8 mouse cellular contexts compared by ENCODE assay signal in the genomic region with DNA sequence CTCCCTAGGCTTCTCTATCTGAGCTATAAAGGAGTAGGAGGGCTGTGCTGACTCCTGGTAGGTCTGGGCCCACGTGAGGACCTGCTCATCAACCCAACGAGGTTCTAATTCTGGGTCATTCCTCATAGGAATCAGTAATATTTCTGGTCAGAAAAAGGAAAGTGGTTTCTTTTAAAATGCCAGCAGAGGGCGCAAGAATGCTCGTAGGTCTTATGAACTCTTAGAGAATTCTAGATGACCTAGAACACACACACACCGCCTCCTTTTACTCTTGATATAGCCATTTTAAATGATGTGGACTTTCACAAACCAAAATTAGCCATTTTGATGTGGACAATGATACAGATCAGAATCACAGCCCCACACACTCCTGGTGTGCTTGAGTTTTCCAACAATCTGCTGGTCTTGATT. TPM values are rescaled to one million over a fixed set of nuclear protein-coding genes. Genes with fewer than 3 reads are reported as not detected.
DNase-seq lines count a peak whose midpoint lies in the region; ATAC-seq and TF ChIP-seq lines count a peak whose summit lies in the region.

No protein-coding gene starts in this region.

- peak; percentile 34; the same call in 1 of the 2 replicates for TF ChIP-seq CTCF in brain, embryonic 14.5 days (IDR thresholded peaks at IDR 0.05; ENCODE audit: borderline replicate concordance, extremely low read depth, insufficient read depth, insufficient read length)

- H3K4me1 ChIP-seq in neural tube, embryonic 11.5 days (ENCODE audit: control insufficient read depth, insufficient read depth, low read length), result peaks cover 20% of the 10 kb centered on the region
- peaks cover 19% of the 10 kb centered on the region for H3K4me1 ChIP-seq in forebrain, embryonic 14.5 days (ENCODE audit: control insufficient read depth, insufficient read depth, low read length)

- no peaks in the 10 kb centered on the region for H3K9me3 ChIP-seq in neural tube, embryonic 11.5 days (ENCODE audit: control insufficient read depth, low read length)
- H3K9me3 ChIP-seq in forebrain, embryonic 14.5 days (replicated peaks; ENCODE audit: control insufficient read depth, low read length), result no peaks in the 10 kb centered on the region

- H3K36me3 ChIP-seq in neural tube, embryonic 11.5 days (ENCODE audit: control insufficient read depth, insufficient read depth, low read length), result no peaks in the 10 kb centered on the region
- no peaks in the 10 kb centered on the region for H3K36me3 ChIP-seq in forebrain, embryonic 14.5 days (ENCODE audit: control insufficient read depth, insufficient read depth, low read length)

- no peak for TF ChIP-seq POLR2A in brain, embryonic 14.5 days (IDR thresholded peaks at IDR 0.05; ENCODE audit: borderline replicate concordance, extremely low read depth, insufficient read depth, insufficient read length, poor library complexity, severe bottlenecking)

- no peak overlapping the region for H3K9ac ChIP-seq in neural tube, embryonic 11.5 days (ENCODE audit: low read length)
- H3K9ac ChIP-seq in forebrain, embryonic 14.5 days (ENCODE audit: low read length), result no peak overlapping the region

- H3K27me3 ChIP-seq in neural tube, embryonic 11.5 days (ENCODE audit: control insufficient read depth, insufficient read depth, low read length), result no peaks in the 10 kb centered on the region
- no peaks in the 10 kb centered on the region for H3K27me3 ChIP-seq in forebrain, embryonic 14.5 days (replicated peaks; ENCODE audit: control insufficient read depth, insufficient read depth, low read length)

- no peak overlapping the region for H3K4me2 ChIP-seq in neural tube, embryonic 11.5 days (ENCODE audit: low read depth)
- H3K4me2 ChIP-seq in forebrain, embryonic 14.5 days (ENCODE audit: low read length), result peak overlapping the region; percentile 90

- peak; percentile 63 for DNase-seq in neural tube, embryonic 11.5 days (ENCODE audit: low spot score)
- DNase-seq in neural tube, embryonic 10.5 days (ENCODE audit: extremely low spot score, low spot score), result no peak
- DNase-seq in brain, embryonic 14.5 days (ENCODE audit: low read depth), result peak; percentile 91
- DNase-seq in forebrain, embryonic 14.5 days (ENCODE audit: low spot score), result peak; percentile 90
- DNase-seq in induced T-regulatory cell, adult 2 months (ENCODE audit: low read depth), result peak; percentile 87
- DNase-seq in lung, postnatal 14 days, result peak; percentile 70
- peak; percentile 61 for DNase-seq in telencephalon, adult 2 months (ENCODE audit: low read depth, low spot score)
- DNase-seq in adrenal gland, adult 8-10 months, result no peak

- WGBS in neural tube, embryonic 11.5 days, result 12% methylated on average over 5 of the region's 5 CpGs
- WGBS in forebrain, embryonic 14.5 days, result 5% methylated on average over 5 of the region's 5 CpGs

- H3K27ac ChIP-seq in neural tube, embryonic 11.5 days (ENCODE audit: low read depth, low read length), result no peak overlapping the region
- no peak overlapping the region for H3K27ac ChIP-seq in forebrain, embryonic 14.5 days (ENCODE audit: low read depth, low read length)

- no peak for ATAC-seq in neural tube, embryonic 11.5 days (ENCODE audit: insufficient read depth, low FRiP score, low TSS enrichment)
- no peak for ATAC-seq in forebrain, embryonic 14.5 days

- H3K4me3 ChIP-seq in neural tube, embryonic 11.5 days (ENCODE audit: low read depth, low read length), result no peak overlapping the region
- H3K4me3 ChIP-seq in forebrain, embryonic 14.5 days (ENCODE audit: low read depth, low read length), result no peak overlapping the region

RNA-seq across cellular contexts. Expression of gene Scd3, which starts 42.7 kb away (rescaled TPM):
- polyA plus RNA-seq in neural tube, embryonic 11.5 days (2014; fragmentation: Nextera tagmentation; extraction: Ambion mirVana), result 0.53 and 0.76 TPM in 2 replicates
- polyA plus RNA-seq in brain, embryonic 14.5 days (2012; rRNA removed), result 3.1 and 3.5 TPM in 2 replicates
- polyA plus RNA-seq in forebrain, embryonic 14.5 days (2014; fragmentation: Nextera tagmentation; extraction: Ambion mirVana), result 2.0 and 2.1 TPM in 2 replicates
- under 1 TPM in 3 of 4 experiments, not detected in 1; 0.06 to 0.31 (median 0.12) TPM for total RNA-seq in adrenal gland, adult 8-10 months (2022)

RNA-seq across cellular contexts. Expression of gene Scd2, which starts 47.7 kb away (rescaled TPM):
- 413 and 424 TPM in 2 replicates for polyA plus RNA-seq in neural tube, embryonic 11.5 days (2014; fragmentation: Nextera tagmentation; extraction: Ambion mirVana)
- polyA plus RNA-seq in brain, embryonic 14.5 days (2012; rRNA removed), result 346 and 452 TPM in 2 replicates
- polyA plus RNA-seq in forebrain, embryonic 14.5 days (2014; fragmentation: Nextera tagmentation; extraction: Ambion mirVana), result 220 and 266 TPM in 2 replicates
- total RNA-seq in adrenal gland, adult 8-10 months (2022), result 1,000 to 10,000 TPM in 3 of 4 experiments, 100 to 1,000 TPM in 1; 965 to 1,225 (median 1,109) TPM

RNA-seq across cellular contexts. Expression of gene Pkd2l1, which starts 53.5 kb away (rescaled TPM):
- polyA plus RNA-seq in neural tube, embryonic 11.5 days (2014; fragmentation: Nextera tagmentation; extraction: Ambion mirVana), result 1.2 and 1.3 TPM in 2 replicates
- 0.19 and 0.26 TPM in 2 replicates for polyA plus RNA-seq in brain, embryonic 14.5 days (2012; rRNA removed)
- 0.15 TPM in 2 replicates for polyA plus RNA-seq in forebrain, embryonic 14.5 days (2014; fragmentation: Nextera tagmentation; extraction: Ambion mirVana)
- total RNA-seq in adrenal gland, adult 8-10 months (2022), result not detected

Comparison
In these comparisons a context has a peak if more than half of its experiments do, and no peak if none do; other contexts are left out.
1. DNase-seq: peak in neural tube, embryonic 11.5 days (single experiment), brain, embryonic 14.5 days (single experiment), forebrain, embryonic 14.5 days (single experiment), induced T-regulatory cell, adult 2 months (single experiment), lung, postnatal 14 days (single experiment) and telencephalon, adult 2 months (single experiment); none in neural tube, embryonic 10.5 days (single experiment) and adrenal gland, adult 8-10 months (single experiment).